Mouse (Mus musculus) left cerebral cortex, adult 18-20 months (tissue): ENCODE data around the gene Olfr287. TPM values are rescaled to one million over a fixed set of nuclear protein-coding genes. Genes with fewer than 3 reads are reported as not detected.

Source experiments
- DNase-seq, 2 experiments: peaks; one replicate each; pipeline ENCODE4 v3.0.0; 2021 to 2022; ENCODE audit warnings: low spot score in 2 of 2, mixed read lengths in 1 of 2
- long read RNA-seq, 2 experiments: library from polyadenylated mRNA; stranded (forward); transcript quantifications; one replicate each; pipeline ENCODE4 v2.0.0; 2021
- total RNA-seq, 2 experiments: library from RNA; stranded (reverse); gene quantifications; 2 replicates each; pipeline ENCODE4 v1.2.3; 2021

The Olfr287 gene
- total RNA-seq: 1 to 10 TPM; 3.9 to 4.9 TPM
- long read RNA-seq, experiment 1, partial matches to known transcripts: 0 of 4 reads
- long read RNA-seq, experiment 1, other reads (novel, unspliced or antisense): 0 of 4 reads
- long read RNA-seq, experiment 2, partial matches to known transcripts: 0 of 4 reads
- long read RNA-seq, experiment 2, other reads (novel, unspliced or antisense): 0 of 4 reads

- DNase-seq: no peak
Observed at GRCm38 (mm10) chr15:98220877-98221276, at the start of gene Olfr287, which contains the start of gene Gm44579. Gene Olfr287, minus strand, starts transcription at chr15:98221056. Gene Gm44579, minus strand, starts transcription at chr15:98220977.

- no peak for DNase-seq
Observed at GRCm38 (mm10) chr15:98257776-98258175, 36.9 kb upstream of the Olfr287 start.

- DNase-seq: no peak
Observed at GRCm38 (mm10) chr15:98257193-98257592, 36.3 kb upstream of the Olfr287 start, which contains the start of gene H1fnt. Gene H1fnt, minus strand, starts transcription at chr15:98257293.

GRCm38 (mm10) chr15:98256271-98256670 is 35.4 kb upstream of the Olfr287 start:
- no peak for DNase-seq

DNA sequence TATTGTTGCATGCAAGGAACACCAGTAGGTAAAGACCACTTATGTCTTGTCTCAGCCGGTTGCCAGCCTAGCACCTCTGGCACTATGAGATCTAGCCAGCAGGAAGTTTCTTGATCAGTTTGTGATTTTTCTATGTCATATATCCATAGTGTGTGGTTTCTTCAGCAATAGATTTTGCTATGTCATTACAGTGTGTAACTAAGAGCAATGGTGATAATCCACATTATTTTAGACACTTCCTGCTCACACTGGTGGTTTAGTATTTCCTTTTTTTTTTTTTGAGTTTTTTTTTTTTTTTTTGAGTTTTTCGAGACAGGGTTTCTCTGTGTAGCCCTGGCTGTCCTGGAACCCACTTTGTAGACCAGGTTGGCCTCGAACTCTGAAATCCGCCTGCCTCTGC is 14.6 kb upstream of the Olfr287 start:
- no peak for DNase-seq

GRCm38 (mm10) chr15:98234350-98234749 is 13.5 kb upstream of the Olfr287 start, which contains the start of gene Olfr286:
Gene Olfr286, minus strand, starts transcription at chr15:98234450.
- no peak for DNase-seq

GRCm38 (mm10) chr15:98226096-98226495 is 5.2 kb upstream of the Olfr287 start:
- DNase-seq: no peak

- DNase-seq: no peak
Observed at GRCm38 (mm10) chr15:98225610-98226009, 4.8 kb upstream of the Olfr287 start.

DNA sequence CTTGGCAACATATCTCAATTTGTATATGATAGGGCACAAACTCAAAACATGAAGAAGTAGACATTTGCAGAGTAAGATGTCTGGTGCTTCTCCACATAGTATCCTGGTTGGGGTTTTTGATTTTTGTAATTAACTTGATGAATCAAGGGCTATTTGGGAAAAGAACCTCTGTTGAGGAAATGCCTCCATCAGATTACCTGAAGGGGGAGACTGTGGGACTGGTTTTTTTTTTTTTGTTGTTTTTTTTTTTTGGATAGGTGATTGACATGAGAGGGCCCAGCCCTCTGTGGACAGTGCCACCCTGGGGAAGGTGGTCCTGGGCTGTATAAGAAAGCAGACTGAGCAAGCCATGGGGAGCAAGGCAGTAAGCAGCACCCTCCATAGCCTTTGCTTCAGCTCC is 1.5 kb upstream of the Olfr287 start:
- no peak for DNase-seq

GRCm38 (mm10) chr15:98214130-98214529 is 6.7 kb downstream of the Olfr287 start:
- DNase-seq: no peak

DNA sequence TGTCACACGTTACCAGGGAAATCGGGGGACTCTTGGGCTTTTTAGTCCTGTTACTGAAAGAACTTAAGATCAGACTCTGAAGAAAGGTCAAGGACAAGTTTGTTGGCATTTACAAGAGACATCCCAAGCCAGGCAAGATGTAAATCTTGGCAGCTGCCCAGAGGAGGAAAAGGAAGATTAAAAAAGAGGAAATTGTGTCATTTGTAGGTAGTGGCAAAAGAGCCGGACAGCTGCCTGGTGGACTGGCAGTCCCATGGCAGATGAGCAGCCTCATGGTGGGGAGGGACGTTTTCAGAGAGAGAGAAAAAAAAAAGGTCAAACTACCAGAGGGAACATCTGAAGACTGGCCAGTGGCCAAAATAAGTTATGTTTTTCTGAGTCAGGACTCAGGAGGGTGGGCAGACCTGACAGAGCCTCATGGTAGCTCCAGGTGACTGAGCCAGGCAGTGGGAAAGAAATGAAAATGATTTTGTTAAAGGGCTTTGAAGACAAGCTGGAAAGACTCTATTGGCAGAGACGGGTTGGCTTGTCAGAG is 7.5 kb downstream of the Olfr287 start:
- no peak for DNase-seq

DNA sequence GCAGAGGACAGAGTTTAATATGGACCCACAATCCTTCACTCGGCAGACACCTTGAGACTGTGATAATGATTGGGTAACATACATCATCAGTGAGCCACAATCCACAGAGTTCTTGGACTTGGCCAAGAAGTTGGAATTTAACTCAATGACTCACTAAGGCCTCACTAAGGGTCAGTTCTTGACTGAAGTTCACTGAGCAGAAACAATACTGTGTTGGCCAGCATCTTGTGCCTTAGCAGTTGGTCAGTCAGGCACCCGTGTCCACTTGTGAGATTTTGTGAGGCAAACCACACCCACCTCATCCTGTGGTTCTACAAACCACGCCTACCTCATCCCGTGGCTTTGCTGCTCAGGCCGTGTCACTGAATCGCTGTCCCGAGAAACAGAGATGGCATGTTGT is 11.2 kb downstream of the Olfr287 start:
- no peak for DNase-seq

- no peak for DNase-seq
Observed at GRCm38 (mm10) chr15:98195442-98195841, 25.4 kb downstream of the Olfr287 start, which contains the start of gene Olfr288. Gene Olfr288, minus strand, starts transcription at chr15:98195542.

DNA sequence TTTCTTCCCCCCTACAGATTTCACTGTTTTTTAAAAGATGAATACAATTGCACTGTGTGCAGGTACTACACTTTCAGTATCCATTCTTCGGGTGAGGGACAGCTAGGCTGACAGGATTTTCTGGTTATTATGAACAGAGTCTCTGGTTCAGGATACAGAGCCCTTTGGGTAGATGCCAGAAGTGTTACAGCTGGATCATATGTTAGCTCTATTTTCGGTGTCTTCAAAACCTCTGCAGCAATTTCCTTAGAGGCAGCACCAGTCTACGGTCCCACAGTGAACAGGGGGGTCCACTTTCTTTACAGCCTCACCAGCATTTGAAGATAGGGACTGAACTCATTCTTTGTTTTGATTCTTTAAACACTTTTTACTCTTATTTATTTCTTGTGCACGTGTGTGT is 36.4 kb downstream of the Olfr287 start:
- DNase-seq: no peak

- no peak for DNase-seq
Observed at GRCm38 (mm10) chr15:98181856-98182570, 38.8 kb downstream of the Olfr287 start.

- peak; percentile 92 to 94 for DNase-seq
Observed at GRCm38 (mm10) chr15:98181132-98181711, 39.6 kb downstream of the Olfr287 start.

DNA sequence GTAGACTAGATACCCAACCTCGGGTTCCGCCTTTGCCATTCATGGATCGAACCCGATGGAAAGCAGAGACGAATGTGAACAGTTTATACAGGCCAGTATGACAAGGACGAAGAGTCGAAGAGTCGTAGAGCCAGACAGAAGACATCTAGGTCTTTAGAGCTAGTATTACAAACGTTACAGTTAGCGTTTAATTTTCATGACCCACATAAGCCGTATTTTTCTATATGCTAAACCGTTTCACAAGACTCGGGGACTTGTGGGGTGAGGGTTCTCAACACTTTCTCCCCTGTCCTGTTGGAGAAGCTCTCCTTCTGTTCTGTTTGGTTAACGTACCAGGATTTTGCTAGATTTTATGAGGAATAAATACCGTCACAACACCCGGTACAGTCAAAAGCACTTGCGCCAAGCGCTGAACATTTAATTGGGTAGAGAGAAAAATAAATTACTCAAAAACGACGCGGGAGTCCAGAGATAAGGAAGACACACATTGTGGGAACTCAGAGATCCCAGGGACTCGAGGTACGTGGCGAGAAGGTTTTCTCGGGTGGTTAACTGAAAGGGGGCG is 40.2 kb downstream of the Olfr287 start:
- DNase-seq: no peak

DNA sequence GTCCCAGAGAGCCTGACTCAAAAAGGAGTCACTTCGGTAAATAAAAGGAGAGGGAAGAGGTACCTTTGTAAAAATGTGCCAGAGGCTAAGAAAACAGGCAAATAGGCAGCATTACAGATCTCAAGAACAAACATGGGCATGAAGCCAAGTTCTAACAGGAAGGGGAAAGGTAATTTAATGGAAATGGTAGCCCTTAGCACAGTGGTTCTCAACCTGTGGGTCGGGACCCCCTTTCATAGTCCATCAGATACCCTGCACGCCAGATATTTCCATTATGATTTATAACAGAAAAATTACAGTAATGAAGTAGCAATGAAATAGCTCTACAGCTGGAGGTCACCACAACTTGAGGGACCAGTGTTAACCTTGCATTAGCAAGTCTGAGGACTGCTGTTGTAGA is 43.5 kb downstream of the Olfr287 start:
- DNase-seq: no peak

DNA sequence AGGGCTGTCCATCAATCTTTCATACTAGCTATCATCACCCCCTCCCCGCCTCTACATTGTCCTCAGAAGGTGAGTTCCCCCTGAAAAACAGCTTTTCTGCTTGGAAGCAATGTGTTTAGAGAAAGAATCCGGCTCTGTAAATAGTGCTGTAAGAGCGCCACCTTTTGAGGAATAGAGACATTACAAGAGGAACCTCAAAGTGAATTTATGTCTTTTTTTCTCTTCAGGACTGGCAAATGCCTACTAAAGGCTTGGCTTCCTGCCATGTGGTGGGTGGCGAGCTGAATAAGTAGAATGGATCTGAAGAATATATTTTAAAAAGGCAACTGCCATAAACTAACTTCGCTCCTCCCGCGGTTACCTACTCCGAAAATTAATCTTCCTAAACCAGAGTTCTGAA is 47.0 kb downstream of the Olfr287 start:
- peak; percentile 74 to 81 for DNase-seq

DNA sequence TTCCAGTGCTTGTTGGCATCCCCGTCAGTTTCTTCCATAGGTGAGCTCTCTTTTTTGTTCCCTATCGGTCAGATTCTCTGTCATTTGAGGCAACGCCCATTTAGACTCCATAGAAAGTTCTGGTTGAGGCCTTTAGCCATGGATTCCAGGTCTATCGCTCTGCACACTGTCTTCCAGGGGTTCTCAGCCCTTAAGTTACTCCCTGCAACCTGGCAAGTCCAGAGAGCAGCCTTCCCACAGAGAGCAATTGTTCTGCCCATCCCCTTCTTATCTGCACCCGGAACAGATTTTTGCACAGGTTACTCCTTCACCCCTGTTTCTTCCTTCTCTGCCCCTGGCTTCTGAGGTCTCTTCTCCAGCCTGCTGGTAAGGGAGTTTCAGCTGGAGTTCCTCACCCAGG is 48.7 kb downstream of the Olfr287 start:
- no peak for DNase-seq

DNA sequence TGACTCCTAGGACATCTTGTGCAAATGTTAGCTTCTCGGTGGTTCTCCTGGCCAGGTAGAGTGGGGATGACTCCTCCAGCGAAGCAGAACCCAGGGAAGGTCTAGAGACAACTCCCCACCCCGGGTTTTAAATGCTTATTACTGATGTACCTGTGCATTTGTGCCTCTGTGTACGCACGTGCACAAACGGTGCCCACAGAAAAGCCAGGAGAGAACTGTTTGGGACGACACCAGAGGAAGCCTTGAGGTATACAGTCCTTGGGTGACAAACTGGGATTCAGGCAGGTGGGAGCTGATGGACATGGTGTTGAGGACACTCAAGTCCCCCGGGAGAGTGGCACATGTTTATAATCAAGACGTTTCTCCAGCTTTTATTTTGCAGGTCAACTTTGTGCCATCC is 49.9 kb downstream of the Olfr287 start:
- no peak for DNase-seq

GRCm38 (mm10) chr15:98170365-98170764 is 50.5 kb downstream of the Olfr287 start:
- DNase-seq: peak; percentile 52 to 60
